Mouse (Mus musculus): ENCODE data around the gene Map4k5. TPM values are rescaled to one million over a fixed set of nuclear protein-coding genes. Genes with fewer than 3 reads are reported as not detected.

The Map4k5 gene
- total and polyA plus RNA-seq, 3 experiments = 7.0 to 8.5 TPM; not detected in 1

- TF ChIP-seq ZMIZ1 (IDR thresholded peaks at IDR 0.05; ENCODE audit: low read depth, low read length) = no peak
- no peak for TF ChIP-seq UBTF (IDR thresholded peaks at IDR 0.05; ENCODE audit: borderline replicate concordance, insufficient read depth, low read depth, low read length)
Observed at GRCm38 (mm10) chr12:69853387-69853786, 39.6 kb downstream of the Map4k5 start (continued).

GRCm38 (mm10) chr12:69852288-69852687 lies 40.7 kb downstream of the Map4k5 start:
- no peak overlapping the region for H3K27ac ChIP-seq (ENCODE audit: control insufficient read depth, low read depth, low read length)
- no peaks in the 10 kb centered on the region for H3K9me3 ChIP-seq (replicated peaks; ENCODE audit: insufficient read depth, low read length)
- H3K79me2 ChIP-seq (ENCODE audit: control insufficient read depth, insufficient read depth, low read length, poor library complexity) = no peaks in the 10 kb centered on the region
- TF ChIP-seq MAX (IDR thresholded peaks at IDR 0.05; ENCODE audit: low read length) (no peak), E2F4 (IDR thresholded peaks at IDR 0.05; ENCODE audit: borderline replicate concordance, low read depth, low read length) (no peak), RAD21 (IDR thresholded peaks at IDR 0.05; ENCODE audit: low read depth, low read length) (no peak), MEF2A (IDR thresholded peaks at IDR 0.05; ENCODE audit: extremely low read depth, insufficient replicate concordance, low read depth, low read length, poor library complexity, severe bottlenecking) (no peak), GATA1 (IDR thresholded peaks at IDR 0.05; ENCODE audit: low read depth, low read length) (no peak), ZC3H11A (IDR thresholded peaks at IDR 0.05; ENCODE audit: low read depth, low read length) (no peak)
- H3K4me1 ChIP-seq (ENCODE audit: control insufficient read depth in 1 of 2, insufficient read depth in 2 of 2, low read length in 2 of 2) = peaks cover 4 to 5% of the 10 kb centered on the region in 2 experiments; a peak in 3 of 4 replicates
- H3K36me3 ChIP-seq (ENCODE audit: control insufficient read depth in 1 of 2, insufficient read depth in 2 of 2, low read length in 2 of 2) = peaks cover 1 to 3% of the 10 kb centered on the region in 2 experiments; a peak in 3 of 4 replicates
- no peak overlapping the region for H3K4me3 ChIP-seq (ENCODE audit: control insufficient read depth in 1 of 2, insufficient read depth in 1 of 2, low read depth in 2 of 2, low read length in 2 of 2)
- no peaks in the 10 kb centered on the region for H3K27me3 ChIP-seq (ENCODE audit: control insufficient read depth in 1 of 2, insufficient read depth in 2 of 2, low read length in 2 of 2)
- no peak for DNase-seq (ENCODE audit: low read depth, low spot score)
- no peak overlapping the region for H3K9ac ChIP-seq (ENCODE audit: control insufficient read depth, low read depth, low read length, poor library complexity, severe bottlenecking)

GRCm38 (mm10) chr12:69848083-69848878 lies 44.7 kb downstream of the Map4k5 start:
- Histone ChIP-seq H3K36me3 (ENCODE audit: control insufficient read depth in 1 of 2, insufficient read depth in 2 of 2, low read length in 2 of 2) (peaks cover 0 to 1% of the 10 kb centered on the region in 2 experiments; a peak in 1 of 4 replicates), H3K4me1 (ENCODE audit: control insufficient read depth in 1 of 2, insufficient read depth in 2 of 2, low read length in 2 of 2) (0 out of 4 replicates have a peak, but pooled peaks cover 0 to 1% of the 10 kb centered on the region in 2 experiments), H3K9ac (ENCODE audit: control insufficient read depth, low read depth, low read length, poor library complexity, severe bottlenecking) (no peak overlapping the region), H3K4me3 (ENCODE audit: control insufficient read depth in 1 of 2, insufficient read depth in 1 of 2, low read depth in 2 of 2, low read length in 2 of 2) (no peak overlapping the region), H3K79me2 (ENCODE audit: control insufficient read depth, insufficient read depth, low read length, poor library complexity) (no peaks in the 10 kb centered on the region), H3K9me3 (replicated peaks; ENCODE audit: insufficient read depth, low read length) (no peaks in the 10 kb centered on the region), H3K27ac (ENCODE audit: control insufficient read depth, low read depth, low read length) (no peak overlapping the region), H3K27me3 (ENCODE audit: control insufficient read depth in 1 of 2, insufficient read depth in 2 of 2, low read length in 2 of 2) (no peaks in the 10 kb centered on the region)
- no peak for DNase-seq (ENCODE audit: low read depth, low spot score)
- TF ChIP-seq UBTF (IDR thresholded peaks at IDR 0.05; ENCODE audit: borderline replicate concordance, insufficient read depth, low read depth, low read length) (no peak), USF2 (IDR thresholded peaks at IDR 0.05; ENCODE audit: borderline replicate concordance in 1 of 2, insufficient read depth in 1 of 2, low read depth in 1 of 2, low read length in 2 of 2) (no peak), MYC (IDR thresholded peaks at IDR 0.05; ENCODE audit: low read depth, low read length) (no peak), NRF1 (IDR thresholded peaks at IDR 0.05; ENCODE audit: insufficient read depth, low read depth, low read length, poor library complexity, severe bottlenecking) (no peak), GATA1 (IDR thresholded peaks at IDR 0.05; ENCODE audit: low read depth, low read length) (no peak), MAZ (IDR thresholded peaks at IDR 0.05; ENCODE audit: low read depth, low read length) (no peak), RAD21 (IDR thresholded peaks at IDR 0.05; ENCODE audit: low read depth, low read length) (no peak), ETS1 (IDR thresholded peaks at IDR 0.05; ENCODE audit: low read depth, low read length) (no peak), RCOR1 (IDR thresholded peaks at IDR 0.05; ENCODE audit: low read depth, low read length) (no peak), ZKSCAN1 (IDR thresholded peaks at IDR 0.05; ENCODE audit: low read depth, low read length) (no peak), TCF12 (IDR thresholded peaks at IDR 0.05; ENCODE audit: low read depth, low read length) (no peak), CHD1 (IDR thresholded peaks at IDR 0.05; ENCODE audit: low read depth, low read length) (no peak), POLR2AphosphoS2 (IDR thresholded peaks at IDR 0.05; ENCODE audit: low read length) (no peak), NELFE (IDR thresholded peaks at IDR 0.05; ENCODE audit: low read depth, low read length) (no peak), CTCF (IDR thresholded peaks at IDR 0.05 in 2 of 3, conservative IDR thresholded peaks at IDR 0.05 in 1 of 3; ENCODE audit: control insufficient read depth in 1 of 3, insufficient read depth in 1 of 3, low read depth in 2 of 3, low read length in 3 of 3, poor library complexity in 1 of 3, severe bottlenecking in 1 of 3) (no peak), KAT2A (conservative IDR thresholded peaks at IDR 0.05; ENCODE audit: low read depth, low read length) (no peak), POLR2A (IDR thresholded peaks at IDR 0.05; ENCODE audit: control insufficient read depth in 1 of 2, insufficient read depth in 1 of 2, low read depth in 1 of 2, low read length in 2 of 2, poor library complexity in 1 of 2) (no peak)
